Mouse (Mus musculus): ENCODE data around the gene Kif5a.

GRCm38 (mm10) chr10:127177235-127177634 lies 85.9 kb downstream of the Kif5a start:
- TF ChIP-seq CTCF (conservative IDR thresholded peaks at IDR 0.05; ENCODE audit: low read length) (no peak), NANOG (IDR thresholded peaks at IDR 0.05; ENCODE audit: borderline replicate concordance, low read length) (no peak), POU5F1 (IDR thresholded peaks at IDR 0.05; ENCODE audit: borderline replicate concordance, low read length) (no peak)
